Mouse (Mus musculus): ENCODE results near the gene Ap4e1.
"Not testable (repeated sequence)": the region's sequence is repeated elsewhere in the genome, so short reads cannot be mapped to it uniquely, and the experiment has no call there.

Gene Ap4e1

GRCm38 (mm10) chr2:127079066-127079465, 70.5 kb downstream of the Ap4e1 start:
- DNase-seq, result not testable (repeated sequence)

GRCm38 (mm10) chr2:127079881-127080590, 71.5 kb downstream of the Ap4e1 start:
- DNase-seq, result peak; percentile 49

DNA sequence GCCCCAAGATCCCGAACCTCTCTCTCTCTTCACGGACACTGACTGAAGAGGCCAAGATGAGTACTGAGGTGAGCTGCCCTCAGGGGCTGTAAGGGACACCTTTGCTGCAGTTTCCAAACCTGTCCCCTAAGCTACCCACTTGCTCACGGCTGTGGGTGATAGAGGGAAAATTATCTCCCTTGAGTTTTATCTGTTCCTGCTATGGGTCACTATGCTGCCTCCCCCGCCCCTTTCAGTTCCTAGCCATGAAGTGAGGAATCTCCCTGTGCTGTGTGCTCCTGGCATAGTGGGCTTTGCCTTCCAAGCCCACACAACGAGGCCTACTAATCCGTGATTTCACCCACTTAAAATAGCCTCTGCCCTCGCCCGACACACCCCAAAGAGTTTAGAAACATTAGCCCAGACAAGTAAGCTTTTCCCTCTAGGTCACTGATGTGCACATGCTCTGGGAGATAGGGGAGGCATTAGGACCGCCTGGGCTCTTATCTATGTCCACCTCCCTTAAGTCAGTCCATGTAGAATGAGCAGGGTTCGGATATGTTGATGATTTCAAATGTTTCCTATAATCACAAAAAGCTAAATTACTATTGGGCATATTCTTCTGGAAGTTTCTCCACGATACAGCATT, 72.2 kb downstream of the Ap4e1 start:
- DNase-seq, result no peak

- no peak for DNase-seq
Observed at GRCm38 (mm10) chr2:127086235-127086634, 77.7 kb downstream of the Ap4e1 start.

GRCm38 (mm10) chr2:127090151-127090550, 81.6 kb downstream of the Ap4e1 start:
- not testable (repeated sequence) for DNase-seq

GRCm38 (mm10) chr2:127092000-127092399, 83.5 kb downstream of the Ap4e1 start:
- DNase-seq, result no peak

GRCm38 (mm10) chr2:127108986-127109385, 100.5 kb downstream of the Ap4e1 start:
- no peak for DNase-seq
